Mouse (Mus musculus): Measurements from ENCODE around the gene Tmem119.
A peak's percentile ranks its signal among the peaks of the same experiment; 100 is the strongest.
"Not testable (repeated sequence)": the region's sequence is repeated elsewhere in the genome, so short reads cannot be mapped to it uniquely, and the experiment has no call there.

Gene Tmem119

GRCm38 (mm10) chr5:113818572-113818971, 18.3 kb upstream of the Tmem119 start:
- DNase-seq (ENCODE audit: low spot score), result no peak

GRCm38 (mm10) chr5:113815638-113816152, 15.4 kb upstream of the Tmem119 start:
- DNase-seq (ENCODE audit: low spot score), result peak; percentile 83

GRCm38 (mm10) chr5:113815041-113815389, 14.7 kb upstream of the Tmem119 start:
- DNase-seq (ENCODE audit: low spot score), result no peak

GRCm38 (mm10) chr5:113814111-113815040, 14.1 kb upstream of the Tmem119 start:
- no peak for DNase-seq (ENCODE audit: low spot score)

- no peak for DNase-seq (ENCODE audit: low spot score)
These were observed 13.3 kb upstream of the Tmem119 start for GRCm38 (mm10) chr5:113813608-113814007.

GRCm38 (mm10) chr5:113812638-113813037, 12.3 kb upstream of the Tmem119 start:
- no peak for DNase-seq (ENCODE audit: low spot score)

- not testable (repeated sequence) for DNase-seq (ENCODE audit: low spot score)
These were observed 11.6 kb upstream of the Tmem119 start for GRCm38 (mm10) chr5:113811824-113812420.

GRCm38 (mm10) chr5:113810111-113810510, 9.8 kb upstream of the Tmem119 start:
- DNase-seq (ENCODE audit: low spot score), result no peak

- peak; percentile 41 for DNase-seq (ENCODE audit: low spot score)
These were observed 7.9 kb upstream of the Tmem119 start for GRCm38 (mm10) chr5:113808177-113808576.

- DNase-seq (ENCODE audit: low spot score), result no peak
These were observed 7.4 kb upstream of the Tmem119 start for GRCm38 (mm10) chr5:113807712-113808111.

GRCm38 (mm10) chr5:113806414-113806813, 6.1 kb upstream of the Tmem119 start:
- DNase-seq (ENCODE audit: low spot score), result no peak

- no peak for DNase-seq (ENCODE audit: low spot score)
These were observed 5.0 kb upstream of the Tmem119 start for GRCm38 (mm10) chr5:113805301-113805700.

- DNase-seq (ENCODE audit: low spot score), result no peak
These were observed 4.2 kb upstream of the Tmem119 start for GRCm38 (mm10) chr5:113804395-113804966.

GRCm38 (mm10) chr5:113799691-113800090, 625 bp downstream of the Tmem119 start:
- no peak for DNase-seq (ENCODE audit: low spot score)

- DNase-seq (ENCODE audit: low spot score), result no peak
These were observed 1.8 kb downstream of the Tmem119 start for GRCm38 (mm10) chr5:113798525-113798924.

GRCm38 (mm10) chr5:113797149-113797882, 3.0 kb downstream of the Tmem119 start:
- DNase-seq (ENCODE audit: low spot score), result no peak

GRCm38 (mm10) chr5:113796401-113797148, 3.7 kb downstream of the Tmem119 start:
- DNase-seq (ENCODE audit: low spot score), result no peak

- DNase-seq (ENCODE audit: low spot score), result no peak
These were observed 8.9 kb downstream of the Tmem119 start for GRCm38 (mm10) chr5:113791197-113792095.

GRCm38 (mm10) chr5:113790453-113791196, 9.7 kb downstream of the Tmem119 start:
- DNase-seq (ENCODE audit: low spot score), result no peak
